ENCODE assay signal across 8 mouse cellular contexts in the genomic region with DNA sequence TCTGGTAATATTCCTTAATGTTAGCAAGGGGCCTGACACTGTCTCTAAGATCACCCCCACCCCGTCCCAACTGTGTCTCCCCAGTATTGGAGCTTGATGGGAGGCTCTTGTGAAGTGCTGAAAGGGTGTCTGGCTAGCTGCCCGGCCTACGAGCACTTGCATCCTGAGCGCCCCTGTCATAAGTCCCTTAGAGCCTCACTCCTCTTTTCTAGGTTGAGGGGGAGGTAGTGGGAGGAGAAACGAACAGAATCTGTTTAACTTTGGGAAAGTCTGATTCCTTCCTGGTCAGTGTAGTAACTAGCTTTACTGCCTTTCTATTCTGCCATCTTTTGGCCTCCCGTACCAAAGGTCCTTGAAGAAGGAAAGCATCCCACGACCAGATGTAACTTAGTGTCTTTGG.
DNase-seq lines count a peak whose midpoint lies in the region; ATAC-seq and TF ChIP-seq lines count a peak whose summit lies in the region.

No protein-coding gene starts in this region.

- no peaks in the 10 kb centered on the region for H3K36me3 ChIP-seq in heart, embryonic 15.5 days
- no peaks in the 10 kb centered on the region for H3K36me3 ChIP-seq in macrophage (ENCODE audit: inconsistent target)

- peak; percentile 31 for DNase-seq in ovary, postnatal 36 days (ENCODE audit: low spot score)
- no peak for DNase-seq in ovary, postnatal 10 days (ENCODE audit: low spot score)
- peak; percentile 89 for DNase-seq in kidney, postnatal 10 days
- peak; percentile 65 for DNase-seq in thymus, postnatal 4 days
- no peak for DNase-seq in yolk sac, embryonic 10.5 days (ENCODE audit: low spot score)

- H3K27me3 ChIP-seq in heart, embryonic 15.5 days: no peaks in the 10 kb centered on the region

- peak; percentile 44; the same call in 1 of the 2 replicates for ATAC-seq in heart, embryonic 15.5 days (replicated peaks; ENCODE audit: insufficient number of reproducible peaks, insufficient read depth, low FRiP score, low read depth)

- 0 out of 2 replicates have a peak overlapping the region, but pooled peaks have one; percentile 28 for H3K27ac ChIP-seq in cortical plate, adult 2 months (ENCODE audit: insufficient read depth, low read length)
- peak overlapping the region; percentile 95 for H3K27ac ChIP-seq in heart, embryonic 15.5 days
- no peak overlapping the region for H3K27ac ChIP-seq in macrophage

- no peak for TF ChIP-seq POLR2A in cortical plate, adult 2 months (IDR thresholded peaks at IDR 0.05; ENCODE audit: extremely low read depth, insufficient read depth, low read length)

- no peaks in the 10 kb centered on the region for H3K79me2 ChIP-seq in macrophage (ENCODE audit: inconsistent target)

- no peak for TF ChIP-seq CTCF in cortical plate, adult 2 months (IDR thresholded peaks at IDR 0.05; ENCODE audit: extremely low read depth, insufficient read depth, low read length)

- WGBS in heart, embryonic 15.5 days: 4% methylated on average over 7 of the region's 7 CpGs
- WGBS in macrophage (ENCODE audit: missing documents): 44% methylated on average over 7 of the region's 7 CpGs

- H3K4me2 ChIP-seq in heart, embryonic 15.5 days: peak overlapping the region; percentile 92

- H3K9me3 ChIP-seq in heart, embryonic 15.5 days (replicated peaks): no peaks in the 10 kb centered on the region

- peak overlapping the region; percentile 62 for H3K4me3 ChIP-seq in cortical plate, adult 2 months (ENCODE audit: insufficient read depth, low read length)
- peak overlapping the region; percentile 71 for H3K4me3 ChIP-seq in heart, embryonic 15.5 days
- H3K4me3 ChIP-seq in macrophage (ENCODE audit: inconsistent target): peak overlapping the region; percentile 42

- no peaks in the 10 kb centered on the region; the same call in 1 of the 2 replicates for H3K4me1 ChIP-seq in cortical plate, adult 2 months (ENCODE audit: control insufficient read depth, insufficient read depth, low read length)
- H3K4me1 ChIP-seq in heart, embryonic 15.5 days (replicated peaks): peaks cover 40% of the 10 kb centered on the region

- peak overlapping the region; percentile 76 for H3K9ac ChIP-seq in heart, embryonic 15.5 days

Comparison
In these comparisons a context has a peak if more than half of its experiments do, and no peak if none do; other contexts are left out.
1. DNase-seq: peak in ovary, postnatal 36 days (single experiment), kidney, postnatal 10 days (single experiment) and thymus, postnatal 4 days (single experiment); none in ovary, postnatal 10 days (single experiment) and yolk sac, embryonic 10.5 days (single experiment).
2. Peak in every context shown above with its lines, with median percentiles within 50 percentile points of each other: H3K4me3 ChIP-seq.